Mouse (Mus musculus): Measurements from ENCODE around the gene Atxn2. TPM values are rescaled to one million over a fixed set of nuclear protein-coding genes. Genes with fewer than 3 reads are reported as not detected.
"Not testable (repeated sequence)": the region's sequence is repeated elsewhere in the genome, so short reads cannot be mapped to it uniquely, and the experiment has no call there.

Atxn2 gene
- total RNA-seq, 2 experiments from 2014 or later = 41.5 to 73.0 TPM

DNA sequence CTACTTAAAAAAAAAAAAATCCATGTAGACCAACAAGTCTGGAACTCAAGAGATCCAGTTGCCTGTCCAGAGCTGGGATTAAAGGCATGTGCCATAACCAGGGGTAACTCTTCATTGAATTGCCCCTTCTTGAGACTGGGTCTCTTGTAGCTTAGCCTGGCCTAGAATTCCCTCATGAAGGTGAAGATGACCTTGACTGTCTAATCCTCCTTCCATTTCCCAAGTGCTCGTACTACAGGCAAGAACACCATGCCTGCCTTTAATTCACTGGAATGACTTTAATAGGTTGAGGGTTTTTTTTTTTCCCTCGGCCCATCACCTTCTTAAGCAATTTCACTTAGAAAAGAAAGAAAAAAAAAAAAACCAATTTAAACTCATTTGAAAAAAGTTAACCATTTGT, 735 bp upstream of the Atxn2 start:
- ATAC-seq (replicated peaks; ENCODE audit: poor library complexity, severe bottlenecking) = no peak

DNA sequence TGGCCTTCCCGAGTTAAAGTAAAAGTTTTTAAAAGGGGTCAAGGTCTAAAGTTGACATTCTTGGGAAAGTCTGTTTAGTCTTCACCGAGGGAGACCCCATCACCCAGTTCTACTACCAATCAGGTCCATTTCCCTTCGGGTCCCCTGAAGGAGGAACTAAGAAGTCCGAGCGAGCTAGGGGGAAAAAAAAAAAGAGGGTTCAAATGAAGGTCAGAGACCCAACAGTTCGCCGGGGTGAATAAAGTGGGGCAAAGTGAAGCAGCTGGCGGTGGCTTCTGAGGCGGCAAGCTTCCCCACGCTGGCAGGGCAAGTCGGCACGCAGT, 325 bp upstream of the Atxn2 start:
- ATAC-seq (replicated peaks; ENCODE audit: poor library complexity, severe bottlenecking) = no peak

DNA sequence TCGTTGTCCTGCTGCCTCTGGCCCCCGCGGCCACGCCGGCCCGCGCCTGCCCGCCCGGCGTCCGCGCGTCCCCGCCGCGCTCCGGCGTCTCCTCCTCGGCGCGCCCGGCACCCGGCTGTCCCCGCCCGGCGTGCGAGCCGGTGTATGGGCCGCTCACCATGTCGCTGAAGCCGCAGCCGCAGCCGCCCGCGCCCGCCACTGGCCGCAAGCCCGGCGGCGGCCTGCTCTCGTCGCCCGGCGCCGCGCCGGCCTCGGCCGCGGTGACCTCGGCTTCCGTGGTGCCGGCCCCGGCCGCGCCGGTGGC, 743 bp downstream of the Atxn2 start:
- no peak for ATAC-seq (replicated peaks; ENCODE audit: poor library complexity, severe bottlenecking)

DNA sequence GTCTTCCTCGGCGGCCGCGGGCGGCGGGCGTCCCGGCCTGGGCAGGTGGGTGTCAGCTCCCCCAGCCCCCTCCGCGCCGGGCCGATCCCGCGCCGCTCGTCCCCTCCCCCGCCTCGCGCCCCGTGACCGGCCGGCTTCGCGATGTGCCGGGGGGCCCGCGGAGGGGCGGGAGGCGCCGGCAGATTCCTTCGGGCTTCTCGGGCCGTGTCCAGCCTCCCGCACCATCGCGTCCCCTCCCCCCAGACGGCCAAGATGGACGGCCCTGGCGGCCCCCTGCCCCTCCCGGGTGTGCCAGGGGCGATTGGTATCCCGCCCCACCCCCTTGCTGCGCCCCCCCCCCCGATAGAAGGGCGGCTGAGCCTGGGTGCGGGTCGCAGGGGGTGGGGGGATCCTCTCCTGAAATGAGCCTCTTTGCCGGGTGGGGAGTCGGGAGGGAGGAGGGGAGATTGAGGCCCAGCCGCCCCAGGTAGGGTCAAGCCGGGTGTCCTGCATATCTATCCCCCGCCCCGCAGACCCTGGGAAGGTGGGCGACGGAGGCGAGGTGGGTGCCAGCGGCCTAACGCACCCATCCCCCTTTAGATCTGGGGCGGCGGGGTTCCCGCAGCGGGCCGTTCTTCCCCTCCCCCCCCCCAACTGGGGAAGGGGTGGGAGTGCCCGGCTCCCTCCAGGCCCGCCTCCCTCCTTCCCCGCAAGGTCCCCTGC, 1.2 kb downstream of the Atxn2 start:
- ATAC-seq (replicated peaks; ENCODE audit: poor library complexity, severe bottlenecking) = peak; percentile 31; the same call in 1 of the 2 replicates

DNA sequence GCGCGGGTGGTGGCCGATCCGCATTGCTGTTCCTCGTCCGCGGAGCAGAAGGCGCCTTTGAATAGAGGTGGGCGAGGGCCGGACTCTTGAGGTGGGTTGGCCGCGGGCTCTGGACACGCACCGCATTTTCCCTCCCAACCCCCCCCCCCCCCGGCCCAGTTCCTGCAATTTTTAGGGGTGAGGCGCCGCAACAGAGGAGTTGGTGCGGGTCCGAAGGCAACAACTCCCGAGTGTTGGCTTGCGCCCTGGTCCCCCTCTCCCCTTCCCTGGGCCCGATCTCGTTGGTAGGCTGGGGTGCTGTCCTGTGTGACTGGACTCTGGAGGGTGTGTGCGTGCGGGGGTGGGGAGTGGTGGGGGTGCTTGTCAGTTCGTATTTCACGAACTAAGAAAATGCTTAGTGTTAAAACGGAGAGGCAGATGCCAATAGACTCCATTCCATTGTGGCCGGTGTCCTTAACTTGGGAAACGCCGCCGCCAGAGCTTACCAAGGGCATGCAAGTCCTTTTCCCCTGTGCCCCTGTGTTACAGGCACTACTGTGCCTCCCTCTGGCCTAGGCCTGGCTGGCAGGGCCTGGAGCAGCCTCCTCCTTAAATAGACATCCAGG, 1.9 kb downstream of the Atxn2 start:
- no peak for ATAC-seq (replicated peaks; ENCODE audit: poor library complexity, severe bottlenecking)

DNA sequence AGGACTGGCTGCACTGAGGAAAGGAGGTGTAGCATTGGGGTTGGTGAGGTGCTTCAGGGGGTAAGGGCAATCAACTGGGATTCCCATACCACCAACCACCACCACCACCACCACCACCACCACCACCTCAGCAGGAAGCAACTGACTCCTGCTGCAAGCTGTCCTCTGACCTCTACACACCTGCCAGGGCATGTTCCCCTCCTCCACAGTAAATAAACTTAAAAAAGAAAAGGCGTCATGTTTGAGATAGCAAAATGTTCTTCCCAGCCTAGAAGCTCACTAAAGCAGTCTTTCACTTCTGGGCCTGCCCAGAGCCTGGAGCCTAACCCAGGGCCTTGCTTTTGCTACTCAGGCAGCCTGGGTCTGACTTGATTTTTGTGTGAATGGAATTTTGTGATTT, 3.2 kb downstream of the Atxn2 start:
- no peak for ATAC-seq (replicated peaks; ENCODE audit: poor library complexity, severe bottlenecking)

DNA sequence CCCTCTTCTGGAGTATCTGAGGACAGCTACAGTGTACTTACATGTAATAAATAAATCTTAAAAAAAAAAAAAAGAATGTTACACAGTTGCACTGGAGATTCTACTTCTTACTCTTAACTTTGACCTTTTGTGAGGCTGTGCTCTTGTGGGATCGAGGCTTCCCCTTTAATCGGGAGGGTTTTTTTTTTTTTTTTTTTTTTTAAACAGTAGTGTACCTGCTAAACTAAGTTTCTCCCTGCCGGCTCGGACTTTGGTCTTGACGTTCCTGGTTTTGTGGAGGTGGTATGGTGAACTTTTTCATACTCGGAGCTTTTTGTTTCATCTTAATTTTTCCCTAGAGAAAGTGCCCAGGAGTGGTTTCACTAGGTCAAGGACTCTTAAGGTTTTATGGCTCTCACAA, 3.8 kb downstream of the Atxn2 start:
- no peak for ATAC-seq (replicated peaks; ENCODE audit: poor library complexity, severe bottlenecking)

DNA sequence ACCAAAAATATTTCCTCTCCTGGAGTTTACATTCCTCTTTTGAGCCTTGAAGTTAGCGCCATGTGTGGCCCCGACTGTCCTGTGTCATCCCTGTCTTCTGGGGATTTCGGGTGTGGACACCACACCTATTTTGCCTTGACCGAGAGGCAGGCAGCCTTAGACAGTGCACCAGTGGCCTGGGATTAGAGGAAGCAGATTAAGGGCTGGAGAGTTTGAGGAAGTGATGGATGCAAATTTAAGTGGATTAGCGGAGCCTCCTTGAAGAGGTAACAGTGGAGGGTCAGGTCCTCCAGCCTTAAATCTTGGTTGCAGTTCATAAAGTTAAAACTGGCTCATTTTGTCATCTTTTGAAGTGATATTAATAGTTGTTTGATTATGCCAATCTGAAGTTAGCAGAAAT, 7.3 kb downstream of the Atxn2 start:
- ATAC-seq (replicated peaks; ENCODE audit: poor library complexity, severe bottlenecking) = 0 out of 2 replicates have a peak, but pooled peaks have one; percentile 13

DNA sequence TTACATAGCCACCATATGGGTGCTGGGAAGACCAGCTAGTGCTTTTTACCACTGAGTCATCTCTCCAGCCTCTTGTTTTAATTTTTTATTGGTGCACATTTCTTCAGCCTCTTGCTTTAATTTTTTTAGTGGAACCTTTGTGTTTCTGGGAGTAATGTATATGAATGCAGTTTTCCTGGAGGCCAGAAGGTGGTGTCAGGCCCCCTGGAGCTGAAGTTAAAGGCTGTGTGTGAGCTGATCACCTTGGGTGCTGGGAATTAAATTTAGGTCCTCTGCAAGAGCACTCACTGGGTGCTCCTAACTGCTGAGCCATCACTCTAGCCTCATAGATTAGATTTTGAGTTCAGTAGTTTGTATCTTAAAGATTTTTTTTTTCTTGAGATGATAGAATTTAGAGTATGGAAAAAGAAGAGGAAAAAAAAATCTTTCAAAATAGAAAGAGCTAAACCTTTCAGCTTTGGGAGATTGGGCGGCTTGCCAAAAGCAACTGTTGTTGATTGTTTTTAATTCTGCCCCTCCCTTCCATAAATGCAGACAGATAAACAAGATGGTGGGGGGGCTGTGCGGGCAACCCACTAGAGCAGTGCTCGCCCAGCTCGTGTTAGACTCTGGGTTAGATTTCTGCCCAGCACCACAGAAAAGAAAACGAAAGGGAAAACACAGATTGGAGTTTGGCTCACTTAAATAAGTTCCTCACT, 9.9 kb downstream of the Atxn2 start:
- ATAC-seq (replicated peaks; ENCODE audit: poor library complexity, severe bottlenecking) = no peak

DNA sequence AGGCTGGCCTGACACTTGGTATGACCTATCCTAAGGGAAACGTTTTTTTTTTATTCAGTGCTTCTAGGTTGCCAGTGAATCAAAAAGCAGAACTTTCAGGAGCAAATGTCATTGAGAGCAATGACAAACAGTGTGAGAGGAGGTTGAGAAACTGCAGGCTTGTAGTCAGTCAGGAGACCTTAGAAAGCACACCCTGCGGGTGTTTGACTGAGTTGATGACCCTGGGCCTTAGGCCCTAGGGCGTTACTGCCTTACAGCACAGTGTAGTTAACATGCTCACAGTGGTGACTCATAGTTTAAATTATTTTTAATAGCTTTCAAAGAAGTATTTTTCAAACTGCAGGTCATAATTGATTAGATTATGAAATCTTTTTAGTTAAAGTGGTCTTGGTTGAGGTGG, 10.7 kb downstream of the Atxn2 start:
- peak; percentile 72 for ATAC-seq (replicated peaks; ENCODE audit: poor library complexity, severe bottlenecking)

DNA sequence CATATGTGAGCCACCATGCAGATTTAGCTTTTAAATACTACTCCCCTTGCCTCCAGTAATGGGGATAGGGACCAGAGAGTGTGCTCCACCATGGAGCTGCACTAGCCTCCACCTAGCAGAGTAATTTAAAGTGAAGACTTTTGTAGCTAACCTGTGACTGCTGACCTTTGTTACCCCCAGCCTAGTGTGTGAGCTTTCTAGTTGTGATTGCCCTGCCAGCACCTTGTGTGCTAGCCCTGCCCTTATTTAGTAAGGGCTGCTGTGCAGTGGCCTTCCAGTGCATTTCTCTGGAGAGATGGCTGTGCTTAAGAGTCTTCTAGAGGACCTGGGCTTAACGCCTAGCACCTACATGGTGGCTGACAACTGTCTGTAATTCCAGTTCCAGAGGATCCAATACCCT, 13.5 kb downstream of the Atxn2 start:
- no peak for ATAC-seq (replicated peaks; ENCODE audit: poor library complexity, severe bottlenecking)

DNA sequence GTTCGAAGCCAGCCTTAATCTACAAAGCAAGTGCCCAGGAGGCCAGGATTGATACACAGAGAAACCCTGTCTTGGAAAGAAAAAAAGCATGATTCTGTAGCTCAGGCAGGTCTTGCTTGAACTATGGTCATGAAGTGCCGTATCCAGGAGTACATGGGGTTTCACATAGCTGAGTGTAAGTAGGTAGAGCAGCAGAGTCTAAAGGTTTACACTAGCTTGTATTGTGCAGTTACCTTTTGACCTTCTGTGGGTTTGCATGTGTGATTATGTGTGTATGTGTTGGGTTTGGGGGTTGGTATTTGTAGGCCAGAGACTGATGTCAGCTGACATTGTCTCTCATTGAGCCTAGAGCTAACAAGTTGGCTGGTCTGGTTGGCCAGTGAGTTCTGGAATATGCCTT, 18.9 kb downstream of the Atxn2 start:
- no peak for ATAC-seq (replicated peaks; ENCODE audit: poor library complexity, severe bottlenecking)

DNA sequence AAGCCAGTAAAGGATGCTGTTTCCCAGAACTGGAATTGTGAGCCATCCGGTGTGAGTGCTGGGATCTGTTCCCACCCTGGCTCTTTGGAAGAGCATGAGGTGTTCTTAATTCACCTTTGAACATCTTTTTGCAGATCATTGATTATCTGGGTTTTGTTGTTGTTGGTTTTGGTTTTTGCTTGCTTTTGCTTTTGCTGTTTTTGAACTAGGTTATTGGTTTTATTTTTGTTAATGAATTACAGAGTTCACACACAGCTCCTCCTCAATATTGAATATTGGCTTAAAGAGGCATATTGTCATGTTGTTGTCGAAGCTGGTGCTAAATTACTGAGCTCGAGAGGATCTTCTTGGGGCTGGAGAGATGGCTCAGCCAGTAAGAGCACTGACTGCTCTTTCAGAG, 25.5 kb downstream of the Atxn2 start:
- ATAC-seq (replicated peaks; ENCODE audit: poor library complexity, severe bottlenecking) = no peak

DNA sequence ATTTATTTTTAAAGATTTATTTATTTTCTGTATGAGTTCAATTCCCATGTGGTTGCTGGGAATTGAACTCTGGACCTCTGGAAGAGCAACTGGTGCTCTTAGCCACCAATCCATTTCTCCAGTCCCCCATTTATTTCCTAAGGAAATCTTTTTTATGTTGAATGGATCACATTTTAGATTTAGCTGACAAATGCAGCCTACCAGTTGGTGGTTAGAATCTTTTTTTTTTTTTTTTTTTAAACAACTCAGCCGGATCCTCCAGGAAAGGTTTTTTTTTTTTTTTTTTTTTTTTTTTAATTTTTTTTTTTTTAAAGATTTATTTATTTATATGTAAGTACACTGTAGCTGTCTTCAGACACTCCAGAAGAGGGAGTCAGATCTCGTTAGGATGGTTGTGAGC, 27.0 kb downstream of the Atxn2 start:
- not testable (repeated sequence) for ATAC-seq (replicated peaks; ENCODE audit: poor library complexity, severe bottlenecking)

DNA sequence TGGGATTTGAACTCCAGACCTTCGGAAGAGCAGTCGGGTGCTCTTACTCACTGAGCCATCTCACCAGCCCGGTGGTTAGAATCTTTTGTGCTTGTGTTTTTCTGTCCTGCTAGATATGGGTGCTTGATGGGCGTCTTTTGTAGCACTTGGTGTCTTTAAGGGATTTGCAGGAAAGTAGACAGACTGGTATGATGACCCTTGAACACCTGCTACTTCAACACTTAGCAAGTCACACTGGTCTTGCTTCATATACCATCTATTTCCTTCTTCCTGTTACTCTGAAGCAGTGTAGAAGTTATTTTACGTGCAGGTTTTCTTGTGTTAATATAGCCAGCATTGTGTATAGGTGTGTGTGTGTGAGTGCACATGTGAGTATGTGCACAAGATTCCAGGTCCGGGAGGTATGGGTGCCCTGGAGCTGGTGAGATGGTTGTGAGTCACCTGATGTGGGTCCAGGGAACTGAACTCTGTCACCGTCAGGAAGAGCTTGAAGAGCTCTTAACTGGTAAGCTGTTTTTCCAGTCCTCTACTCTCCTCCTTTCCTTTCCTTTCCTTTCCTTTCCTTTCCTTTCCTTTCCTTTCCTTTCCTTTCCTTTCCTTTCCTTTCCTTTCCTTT, 27.5 kb downstream of the Atxn2 start:
- peak; percentile 17; the same call in 1 of the 2 replicates for ATAC-seq (replicated peaks; ENCODE audit: poor library complexity, severe bottlenecking)

DNA sequence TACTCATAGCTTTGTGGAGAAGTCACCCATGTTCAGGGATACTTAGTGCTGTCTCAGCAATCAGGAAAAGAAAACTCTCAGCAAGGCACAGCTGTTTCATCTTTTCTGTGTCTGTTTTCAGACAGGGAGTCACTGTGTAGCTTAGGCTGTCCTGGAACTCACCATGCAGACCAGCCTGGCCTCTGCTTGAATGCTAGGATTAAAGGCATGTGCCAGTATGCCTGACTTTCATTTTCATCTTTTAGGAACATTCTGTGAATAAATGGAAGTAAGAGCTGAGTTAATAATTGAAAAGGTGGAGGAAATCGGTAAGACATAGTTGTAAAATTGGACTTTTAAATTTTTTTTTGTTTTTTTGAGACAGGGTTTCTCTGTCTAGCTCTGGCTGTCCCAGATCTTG, 29.4 kb downstream of the Atxn2 start:
- ATAC-seq (replicated peaks; ENCODE audit: poor library complexity, severe bottlenecking) = no peak

DNA sequence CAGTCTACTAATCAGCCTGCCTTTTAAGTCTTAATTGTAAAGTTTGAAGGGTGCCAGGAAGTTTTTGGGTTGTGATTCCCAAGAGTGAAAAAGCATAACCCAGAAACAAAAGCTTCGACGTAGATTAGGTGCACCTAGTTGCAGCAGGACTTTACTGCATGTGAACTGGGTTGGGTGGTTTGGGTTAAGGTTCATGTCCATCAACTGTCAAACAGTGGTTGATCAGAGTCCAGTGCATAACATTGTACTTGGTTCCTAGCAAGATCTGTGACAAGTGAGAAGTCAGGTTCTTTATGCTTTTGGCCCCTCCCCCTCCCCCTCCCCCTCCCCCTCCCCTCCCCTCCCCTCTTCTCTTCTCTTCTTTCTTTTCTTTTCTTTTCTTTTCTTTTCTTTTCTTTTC, 31.8 kb downstream of the Atxn2 start:
- ATAC-seq (replicated peaks; ENCODE audit: poor library complexity, severe bottlenecking) = no peak

DNA sequence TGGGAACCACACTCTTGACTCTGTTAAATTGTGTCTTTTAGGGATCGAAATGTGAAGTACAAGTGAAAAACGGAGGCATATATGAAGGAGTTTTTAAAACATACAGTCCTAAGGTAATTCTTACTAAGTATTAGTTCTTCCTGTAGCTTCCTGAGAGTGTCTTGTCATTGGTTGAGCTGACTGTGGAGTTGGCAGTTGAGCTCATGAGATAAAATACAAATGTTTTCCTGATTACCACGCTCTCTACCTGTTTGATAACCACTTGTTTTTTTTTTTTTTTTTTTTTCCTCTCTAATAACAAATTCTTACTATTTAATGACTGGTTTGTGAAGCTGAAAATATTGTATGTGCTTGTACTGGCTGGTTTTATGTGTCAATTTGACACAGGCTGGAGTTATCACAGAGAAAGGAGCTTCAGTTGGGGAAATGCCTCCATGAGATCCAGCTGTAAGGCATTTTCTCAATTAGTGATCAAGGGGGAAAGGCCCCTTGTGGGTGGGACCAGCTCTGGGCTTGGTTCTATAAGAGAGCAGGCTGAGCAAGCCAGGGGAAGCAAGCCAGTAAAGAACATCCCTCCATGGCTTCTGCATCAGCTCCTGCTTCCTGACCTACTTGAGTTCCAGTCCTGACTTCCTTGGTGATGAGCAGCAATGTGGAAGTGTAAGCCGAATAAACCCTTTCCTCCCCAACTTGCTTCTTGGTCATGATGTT, 36.9 kb downstream of the Atxn2 start:
- ATAC-seq (replicated peaks; ENCODE audit: poor library complexity, severe bottlenecking) = not testable (repeated sequence)

DNA sequence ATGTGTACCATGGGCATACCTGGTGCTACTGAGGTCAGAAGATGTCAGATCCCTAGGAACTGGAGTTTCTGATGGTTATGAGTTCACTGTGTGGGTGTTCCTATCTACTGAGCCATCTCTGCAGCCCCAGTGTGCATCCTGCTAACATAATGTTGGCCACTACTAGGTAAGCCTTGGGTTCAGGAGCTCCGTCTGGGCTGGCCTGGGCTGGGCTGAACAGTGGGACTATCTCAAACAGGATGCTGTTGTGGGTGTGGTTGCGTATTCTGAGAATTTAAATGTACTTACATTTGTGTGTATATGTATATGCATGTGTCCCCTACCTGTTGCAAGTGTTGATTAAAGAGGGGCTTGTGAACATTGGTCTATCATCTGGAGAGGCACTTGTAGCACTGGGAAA, 38.5 kb downstream of the Atxn2 start:
- ATAC-seq (replicated peaks; ENCODE audit: poor library complexity, severe bottlenecking) = no peak

DNA sequence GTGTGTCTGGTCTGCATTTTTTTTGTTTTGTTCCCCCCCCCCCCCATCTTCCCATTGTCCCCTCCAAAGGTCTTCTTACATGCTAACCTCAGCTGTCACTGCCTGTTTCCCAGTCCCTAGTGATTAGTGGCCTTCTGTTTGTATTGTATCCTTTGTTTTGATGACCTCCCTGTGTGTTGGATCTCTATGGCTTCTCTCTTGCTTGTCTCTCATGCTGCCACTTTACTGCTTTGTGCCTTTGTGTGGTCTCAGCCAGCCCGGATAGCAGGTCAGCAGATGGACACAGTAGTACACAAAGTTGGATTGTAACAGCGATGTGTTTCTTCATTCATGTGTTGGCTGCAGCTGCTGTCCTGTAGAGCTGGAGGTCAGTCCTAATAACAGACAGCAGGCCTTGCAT, 46.8 kb downstream of the Atxn2 start:
- no peak for ATAC-seq (replicated peaks; ENCODE audit: poor library complexity, severe bottlenecking)

DNA sequence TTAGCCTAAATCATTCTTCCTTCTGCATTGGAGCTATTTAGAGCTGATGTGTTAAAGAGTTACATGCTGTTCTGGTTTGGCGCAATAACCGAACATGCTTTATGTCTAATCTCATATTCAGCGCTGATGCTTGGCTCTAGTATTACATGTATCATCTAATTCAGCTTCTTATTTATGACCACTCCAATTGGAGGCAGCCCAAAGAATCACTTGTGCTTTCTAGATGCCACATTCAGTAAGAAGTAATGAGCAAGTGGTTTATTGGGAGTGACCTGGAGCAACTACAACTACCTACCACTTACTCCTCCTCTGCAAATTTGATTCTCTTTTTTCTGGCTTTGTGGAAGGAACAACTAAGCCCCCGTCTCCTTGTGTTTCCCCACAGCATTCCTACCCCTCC, 47.2 kb downstream of the Atxn2 start:
- no peak for ATAC-seq (replicated peaks; ENCODE audit: poor library complexity, severe bottlenecking)

Measured in granulocyte monocyte progenitor cell, adult 5-6 weeks (primary cell).